Mouse (Mus musculus) liver, adult 2 months (tissue): Measurements from ENCODE around the gene Olfr1347. TPM values are rescaled to one million over a fixed set of nuclear protein-coding genes. Genes with fewer than 3 reads are reported as not detected.
"Not testable (repeated sequence)": the region's sequence is repeated elsewhere in the genome, so short reads cannot be mapped to it uniquely, and the experiment has no call there.

Experiments
- DNase-seq: peaks from one replicate; pipeline ENCODE4 v3.0.0-alpha.2; 2011; ENCODE audit warnings: low read depth, low spot score; ENCODE audit errors: extremely low read depth
- H3K27ac ChIP-seq: fragments of 200-500 bp; replicated peaks from 2 replicates; pipeline ENCODE4 v1.5.1; 2012; ENCODE audit warnings: low read depth, mild to moderate bottlenecking, control low read depth, inconsistent platforms, low read length; ENCODE audit not compliant: insufficient read depth
- H3K27me3 ChIP-seq: fragments of 200-500 bp; 2 replicates; pipeline ENCODE4 v1.6.1; 2012; ENCODE audit warnings: mild to moderate bottlenecking, moderate library complexity, low read length, inconsistent platforms; ENCODE audit not compliant: control insufficient read depth, insufficient read depth
- H3K36me3 ChIP-seq: fragments of 200-500 bp; 2 replicates; pipeline ENCODE4 v1.6.1; 2012; ENCODE audit warnings: low read length, inconsistent platforms; ENCODE audit not compliant: control insufficient read depth, insufficient read depth
- H3K4me1 ChIP-seq: fragments of 200-500 bp; 2 replicates; pipeline ENCODE4 v1.6.1; 2011; ENCODE audit warnings: low read length; ENCODE audit not compliant: control insufficient read depth, insufficient read depth
- H3K4me3 ChIP-seq: fragments of 200-500 bp; 2 replicates; pipeline ENCODE4 v1.5.1; 2011; ENCODE audit warnings: low read depth, mild to moderate bottlenecking, control low read depth, low read length, moderate library complexity; ENCODE audit not compliant: insufficient read depth
- H3K79me2 ChIP-seq: fragments of 200-500 bp; 2 replicates; pipeline ENCODE4 v1.6.1; 2012; ENCODE audit warnings: inconsistent platforms, mild to moderate bottlenecking, low read length, moderate library complexity; ENCODE audit not compliant: control insufficient read depth, insufficient read depth
- H3K9ac ChIP-seq: fragments of 200-500 bp; 2 replicates; pipeline ENCODE4 v1.6.1; 2012; ENCODE audit warnings: low read depth, mild to moderate bottlenecking, control low read depth, inconsistent platforms, low read length
- CTCF ChIP-seq: fragments of 200-500 bp; IDR thresholded peaks from 2 replicates; pipeline ENCODE4 v1.5.1; 2011; ENCODE audit warnings: low read depth, low read length, control low read depth
- POLR2A ChIP-seq: fragments of 200-500 bp; IDR thresholded peaks from 2 replicates; pipeline ENCODE4 v1.6.1; 2011; ENCODE audit warnings: low read length, control low read depth; ENCODE audit not compliant: insufficient read depth; ENCODE audit errors: extremely low read depth
- WGBS: fragments of 180-500 bp; shearing (Covaris S2); methylation state at CpG from one replicate; pipeline ENCODE4 v1.1.7; 2018; 5-methylcytosine and 5-hydroxymethylcytosine counted together
- polyA plus RNA-seq: library from polyadenylated mRNA; depleted of rRNA; stranded (reverse); fragments of >200 nt; gene quantifications from 2 replicates; pipeline ENCODE4 v1.2.3, GENCODE M21; 2012
- total RNA-seq: library from RNA; depleted of rRNA; stranded (reverse); fragments of >200 nt; gene quantifications from 2 replicates; pipeline ENCODE4 v1.2.3, GENCODE M21; 2014

The Olfr1347 gene
- total and polyA plus RNA-seq, 2 experiments, result not detected

- Histone ChIP-seq H3K9ac (no peak within 1 kb of the TSS), H3K79me2 (no peaks in the 10 kb centered on the region), H3K4me3 (no peak within 1 kb of the TSS), H3K4me1 (no peaks in the 10 kb centered on the region), H3K36me3 (no peaks in the 10 kb centered on the region), H3K27ac (no peak within 1 kb of the TSS), H3K27me3 (no peaks in the 10 kb centered on the region)
- TF ChIP-seq CTCF, result no peak
- TF ChIP-seq POLR2A, result no peak
- WGBS, result 8% methylated on average over 2 of the region's 2 CpGs
- DNase-seq, result no peak
Measured at GRCm38 (mm10) chr7:6486841-6487240, 12.7 kb downstream of the Olfr1347 start, which contains the start of gene Olfr5. TSS of gene Olfr5 (minus strand) at chr7:6486941.

DNA sequence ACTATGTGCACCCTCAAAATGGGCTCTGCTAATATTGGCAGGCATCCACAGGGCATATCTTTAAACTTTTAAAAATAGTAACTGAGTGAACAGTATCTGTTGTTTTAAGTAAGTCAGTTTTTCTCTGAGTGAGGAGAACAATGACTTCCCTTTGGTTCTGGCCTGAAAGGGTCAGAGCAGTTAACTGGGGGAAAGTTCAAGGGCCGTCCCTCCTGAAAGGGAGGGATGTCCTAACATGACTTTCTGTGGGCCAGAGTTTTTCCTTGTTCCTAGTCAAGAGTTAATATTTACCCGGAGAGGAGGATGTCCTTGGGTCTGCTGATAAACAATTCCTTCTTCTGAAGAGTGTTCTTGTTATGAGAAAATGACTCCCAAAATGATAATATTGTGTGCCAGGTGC lies 21.9 kb downstream of the Olfr1347 start:
- H3K27ac ChIP-seq, H3K9ac ChIP-seq, H3K27me3 ChIP-seq, H3K4me1 ChIP-seq, H3K79me2 ChIP-seq, H3K4me3 ChIP-seq, H3K36me3 ChIP-seq: not testable (repeated sequence)
- peak; percentile 58 for DNase-seq
- WGBS, result 26% methylated on average over 2 of the region's 2 CpGs

- TF ChIP-seq CTCF (no peak), POLR2A (no peak)
- Histone ChIP-seq H3K4me3 (no peak within 1 kb of the TSS), H3K4me1 (no peaks in the 10 kb centered on the region), H3K9ac (no peak within 1 kb of the TSS), H3K27ac (no peak within 1 kb of the TSS), H3K27me3 (no peaks in the 10 kb centered on the region), H3K79me2 (no peaks in the 10 kb centered on the region), H3K36me3 (no peaks in the 10 kb centered on the region)
- DNase-seq, result peak; percentile 81
Measured at GRCm38 (mm10) chr7:6466951-6467350, 32.6 kb downstream of the Olfr1347 start, which contains the start of gene Olfr1346. TSS of gene Olfr1346 (plus strand) at chr7:6467101.

DNA sequence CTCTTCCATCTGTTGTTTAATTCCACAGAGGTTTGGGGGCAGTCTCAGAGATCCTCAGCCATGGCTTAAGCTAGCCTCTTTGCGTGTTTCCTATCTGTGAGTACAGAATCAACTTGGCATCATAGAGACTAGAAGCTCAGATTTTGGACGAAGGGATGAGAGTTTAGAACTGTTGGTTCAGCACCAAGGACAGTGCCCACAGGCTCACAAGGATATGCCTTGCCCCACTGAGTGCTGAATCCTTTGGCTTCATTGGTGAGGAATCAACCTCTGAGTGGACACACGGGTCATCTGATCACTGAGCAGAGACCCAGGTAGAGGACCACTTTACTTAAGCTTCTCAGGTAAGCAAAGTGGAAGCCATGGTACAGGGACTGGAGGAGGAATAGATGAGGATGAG lies 43.2 kb downstream of the Olfr1347 start:
- Histone ChIP-seq H3K4me3 (no peak overlapping the region), H3K79me2 (no peaks in the 10 kb centered on the region), H3K27me3 (no peaks in the 10 kb centered on the region), H3K4me1 (no peaks in the 10 kb centered on the region), H3K27ac (no peak overlapping the region), H3K9ac (no peak overlapping the region), H3K36me3 (no peaks in the 10 kb centered on the region)
- TF ChIP-seq CTCF, result no peak
- 43% methylated on average over 3 of the region's 3 CpGs for WGBS
- no peak for DNase-seq

GRCm38 (mm10) chr7:6455868-6456267 lies 43.7 kb downstream of the Olfr1347 start, which contains the start of gene Olfr1336:
TSS of gene Olfr1336 (plus strand) at chr7:6456168.
- no peak within 1 kb of the TSS for H3K27ac ChIP-seq
- H3K36me3 ChIP-seq, result no peaks in the 10 kb centered on the region
- no peak within 1 kb of the TSS for H3K4me3 ChIP-seq
- DNase-seq, result no peak
- TF ChIP-seq POLR2A, result no peak
- TF ChIP-seq CTCF, result no peak
- H3K4me1 ChIP-seq, result no peaks in the 10 kb centered on the region
- no peak within 1 kb of the TSS for H3K9ac ChIP-seq
- no peaks in the 10 kb centered on the region for H3K79me2 ChIP-seq
- H3K27me3 ChIP-seq, result no peaks in the 10 kb centered on the region

GRCm38 (mm10) chr7:6447771-6448170 lies 51.8 kb downstream of the Olfr1347 start:
- no peak overlapping the region for H3K9ac ChIP-seq
- WGBS, result 81% methylated on average over 5 of the region's 5 CpGs
- TF ChIP-seq POLR2A, result no peak
- TF ChIP-seq CTCF, result no peak
- no peaks in the 10 kb centered on the region for H3K36me3 ChIP-seq
- H3K27me3 ChIP-seq, result no peaks in the 10 kb centered on the region
- DNase-seq, result no peak
- H3K27ac ChIP-seq, result no peak overlapping the region
- H3K79me2 ChIP-seq, result no peaks in the 10 kb centered on the region
- H3K4me3 ChIP-seq, result no peak overlapping the region
- no peaks in the 10 kb centered on the region for H3K4me1 ChIP-seq
